Mouse (Mus musculus): ENCODE measurements around the gene Fam205a2. TPM values are rescaled to one million over a fixed set of nuclear protein-coding genes. Genes with fewer than 3 reads are reported as not detected.
"Not testable (repeated sequence)": the region's sequence is repeated elsewhere in the genome, so short reads cannot be mapped to it uniquely, and the experiment has no call there.

Fam205a2 gene
- not detected in 2 replicates for polyA plus RNA-seq (2016; fragmentation: Nextera tagmentation; extraction: Ambion mirVana)

DNA sequence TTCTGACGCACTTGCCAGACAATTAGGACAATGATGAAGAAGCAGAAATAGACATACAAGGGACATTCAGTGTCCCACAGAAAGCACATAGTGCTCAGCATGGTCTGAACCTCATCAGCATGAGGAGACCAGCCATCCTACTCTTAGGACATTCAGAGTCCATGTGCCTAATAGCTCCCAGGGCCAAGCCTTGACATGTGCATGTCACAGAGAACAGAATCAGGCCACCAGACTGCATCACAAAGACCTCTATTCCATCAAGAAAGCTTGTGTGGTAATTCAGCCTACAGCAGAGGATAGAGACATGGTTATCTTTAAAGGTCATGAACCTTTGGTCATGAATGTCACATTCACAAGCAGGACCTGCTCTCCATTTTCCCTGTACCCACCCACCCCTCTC, at the start of gene Fam205a2:
TSS of gene Fam205a2 (minus strand) at position 101 of the 400 bp plus-strand sequence.
- WGBS (ENCODE audit: insufficient replicate concordance) = no CpG with 5 or more reads among the region's 1 CpGs
- H3K4me3 ChIP-seq; ATAC-seq; H3K4me2 ChIP-seq; H3K9ac ChIP-seq; H3K27me3 ChIP-seq (replicated peaks); H3K27ac ChIP-seq; H3K4me1 ChIP-seq; H3K9me3 ChIP-seq (replicated peaks); H3K36me3 ChIP-seq: not testable (repeated sequence)

Other genes with a start within 250 kb of the Fam205a2 start
- not detected in 2 replicates for gene Gm21953, start 233.9 kb downstream of the Fam205a2 start, polyA plus RNA-seq (2016; fragmentation: Nextera tagmentation; extraction: Ambion mirVana)
- gene Fam205a3, start 209.8 kb downstream of the Fam205a2 start, polyA plus RNA-seq (2016; fragmentation: Nextera tagmentation; extraction: Ambion mirVana) = not detected in 2 replicates
- gene Gm21586, start 88.8 kb downstream of the Fam205a2 start, polyA plus RNA-seq (2016; fragmentation: Nextera tagmentation; extraction: Ambion mirVana) = not detected in 2 replicates
- not detected in 2 replicates for gene Gm2163, start 61.4 kb downstream of the Fam205a2 start, polyA plus RNA-seq (2016; fragmentation: Nextera tagmentation; extraction: Ambion mirVana)
- not detected in 2 replicates for gene Gm10591, start 84.0 kb upstream of the Fam205a2 start, polyA plus RNA-seq (2016; fragmentation: Nextera tagmentation; extraction: Ambion mirVana)
- gene Gm2564, start 101.5 kb upstream of the Fam205a2 start, polyA plus RNA-seq (2016; fragmentation: Nextera tagmentation; extraction: Ambion mirVana) = not detected in 2 replicates
- not detected in 2 replicates for gene Ccl27b, start 127.1 kb upstream of the Fam205a2 start, polyA plus RNA-seq (2016; fragmentation: Nextera tagmentation; extraction: Ambion mirVana)
- not detected in 2 replicates for gene Il11ra2, start 133.7 kb upstream of the Fam205a2 start, polyA plus RNA-seq (2016; fragmentation: Nextera tagmentation; extraction: Ambion mirVana)
- not detected in 2 replicates for gene 4930578G10Rik, start 207.4 kb upstream of the Fam205a2 start, polyA plus RNA-seq (2016; fragmentation: Nextera tagmentation; extraction: Ambion mirVana)
- gene Ccl19, start 228.4 kb upstream of the Fam205a2 start, polyA plus RNA-seq (2016; fragmentation: Nextera tagmentation; extraction: Ambion mirVana) = not detected in 2 replicates
- gene Ccl21a, start 245.8 kb upstream of the Fam205a2 start, polyA plus RNA-seq (2016; fragmentation: Nextera tagmentation; extraction: Ambion mirVana) = 0.38 TPM in 1 of 2 replicates, not detected in the other

Data from liver, embryonic 12.5 days (tissue).